Mouse (Mus musculus): ENCODE measurements around the gene Hhat. TPM values are rescaled to one million over a fixed set of nuclear protein-coding genes. Genes with fewer than 3 reads are reported as not detected.

The Hhat gene
- 2.3 and 2.8 TPM in 2 replicates for total RNA-seq (2012; rRNA removed)

- Histone ChIP-seq H3K4me1 (ENCODE audit: control insufficient read depth in 2 of 2, insufficient read depth in 2 of 2, low read length in 2 of 2, poor library complexity in 1 of 2) (no peaks in the 10 kb centered on the region), H3K36me3 (ENCODE audit: control insufficient read depth, insufficient read depth, low read length, poor library complexity, severe bottlenecking) (no peaks in the 10 kb centered on the region), H3K9me3 (ENCODE audit: control insufficient read depth, insufficient read depth, low read depth, low read length) (no peaks in the 10 kb centered on the region), H3K27ac (ENCODE audit: insufficient read depth, low read depth, low read length, poor library complexity, severe bottlenecking) (no peak within 1 kb of the TSS), H3K4me3 (ENCODE audit: insufficient read depth in 1 of 2, low read depth in 1 of 2, low read length in 2 of 2, poor library complexity in 1 of 2, severe bottlenecking in 1 of 2) (peak within 1 kb of the TSS; percentile 56 to 86), H3K9ac (ENCODE audit: insufficient read depth, low read depth, low read length, poor library complexity, severe bottlenecking) (peak within 1 kb of the TSS; percentile 79)
- in situ Hi-C loops (cut with MboI; ENCODE audit: low sequenced_read_pairs in 2 of 2, unreplicated experiment in 2 of 2): loop anchor here in 1 of 2 experiments (25.0 kb wide), 1 partner anchor 317 kb away; no protein-coding TSS in a partner anchor
- TF ChIP-seq ZC3H11A (IDR thresholded peaks at IDR 0.05; ENCODE audit: borderline replicate concordance, low read depth, low read length): no peak
- no peak for TF ChIP-seq HCFC1 (IDR thresholded peaks at IDR 0.05; ENCODE audit: borderline replicate concordance, insufficient read depth, low read length)
- TF ChIP-seq MAFK (IDR thresholded peaks at IDR 0.05; ENCODE audit: insufficient read depth, low read depth, low read length): no peak
- no peak for TF ChIP-seq ZNF384 (IDR thresholded peaks at IDR 0.05; ENCODE audit: low read depth, low read length)
- no peak for TF ChIP-seq CHD2 (IDR thresholded peaks at IDR 0.05; ENCODE audit: low read depth, low read length)
- no peak for DNase-seq (ENCODE audit: low read depth, low spot score)
Measured at GRCm38 (mm10) chr1:192770495-192771331, at the start of gene Hhat. TSS of gene Hhat (minus strand) at chr1:192771223.

DNA sequence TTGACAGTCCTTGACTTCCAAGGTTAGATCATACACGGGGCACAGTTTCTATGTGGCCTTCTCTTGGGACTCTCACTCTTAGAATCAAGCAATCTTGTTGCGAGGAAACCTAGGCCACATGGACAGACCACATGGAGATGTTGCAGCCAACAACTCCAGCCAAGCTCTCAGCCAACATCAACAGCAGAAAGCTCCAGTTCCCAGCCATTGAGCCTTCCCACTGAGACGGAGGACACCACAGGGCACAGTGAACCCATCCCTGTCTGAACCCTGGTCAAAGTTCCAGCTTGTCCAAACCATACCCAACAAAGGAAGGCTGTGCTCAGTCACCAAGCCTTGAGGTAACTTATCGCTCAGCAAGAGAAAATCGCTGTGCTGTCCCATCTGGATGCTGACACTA lies 47.3 kb upstream of the Hhat start:
- Histone ChIP-seq H3K27ac (ENCODE audit: insufficient read depth, low read depth, low read length, poor library complexity, severe bottlenecking) (no peak overlapping the region), H3K9ac (ENCODE audit: insufficient read depth, low read depth, low read length, poor library complexity, severe bottlenecking) (no peak overlapping the region), H3K4me3 (ENCODE audit: insufficient read depth in 1 of 2, low read depth in 1 of 2, low read length in 2 of 2, poor library complexity in 1 of 2, severe bottlenecking in 1 of 2) (no peak overlapping the region), H3K36me3 (ENCODE audit: control insufficient read depth, insufficient read depth, low read length, poor library complexity, severe bottlenecking) (no peaks in the 10 kb centered on the region), H3K9me3 (ENCODE audit: control insufficient read depth, insufficient read depth, low read depth, low read length) (no peaks in the 10 kb centered on the region), H3K4me1 (ENCODE audit: control insufficient read depth in 2 of 2, insufficient read depth in 2 of 2, low read length in 2 of 2, poor library complexity in 1 of 2) (peaks cover 8 to 9% of the 10 kb centered on the region in 2 experiments)
- TF ChIP-seq CHD2 (IDR thresholded peaks at IDR 0.05; ENCODE audit: low read depth, low read length): no peak
- TF ChIP-seq ZC3H11A (IDR thresholded peaks at IDR 0.05; ENCODE audit: borderline replicate concordance, low read depth, low read length): no peak
- TF ChIP-seq ZNF384 (IDR thresholded peaks at IDR 0.05; ENCODE audit: low read depth, low read length): no peak
- TF ChIP-seq MAFK (IDR thresholded peaks at IDR 0.05; ENCODE audit: insufficient read depth, low read depth, low read length): no peak
- no peak for TF ChIP-seq HCFC1 (IDR thresholded peaks at IDR 0.05; ENCODE audit: borderline replicate concordance, insufficient read depth, low read length)
- in situ Hi-C loops (cut with MboI; ENCODE audit: low sequenced_read_pairs in 2 of 2, unreplicated experiment in 2 of 2): no loop called here
- DNase-seq (ENCODE audit: low read depth, low spot score): no peak

DNA sequence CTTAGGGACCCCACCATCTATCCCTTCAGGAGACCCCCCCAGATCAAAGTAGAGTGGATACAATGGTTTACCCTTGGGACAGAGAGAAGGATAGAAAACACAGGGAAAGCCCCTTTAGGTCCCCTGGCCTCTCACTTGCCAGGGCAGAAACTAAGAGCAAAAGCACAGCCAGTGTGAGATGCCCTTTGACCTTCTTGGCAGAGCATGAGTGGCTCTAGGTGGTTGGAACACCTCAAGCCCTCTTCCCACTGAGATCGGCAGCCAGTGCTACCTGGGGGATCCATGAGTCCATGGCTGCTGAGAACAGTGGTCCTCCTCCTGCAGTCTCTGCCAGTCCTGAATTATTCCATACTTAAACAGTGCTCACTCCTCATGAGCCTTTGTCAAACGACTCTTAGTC lies 44.8 kb upstream of the Hhat start:
- Histone ChIP-seq H3K36me3 (ENCODE audit: control insufficient read depth, insufficient read depth, low read length, poor library complexity, severe bottlenecking) (no peaks in the 10 kb centered on the region), H3K9ac (ENCODE audit: insufficient read depth, low read depth, low read length, poor library complexity, severe bottlenecking) (no peak overlapping the region), H3K27ac (ENCODE audit: insufficient read depth, low read depth, low read length, poor library complexity, severe bottlenecking) (no peak overlapping the region), H3K9me3 (ENCODE audit: control insufficient read depth, insufficient read depth, low read depth, low read length) (no peaks in the 10 kb centered on the region), H3K4me1 (ENCODE audit: control insufficient read depth in 2 of 2, insufficient read depth in 2 of 2, low read length in 2 of 2, poor library complexity in 1 of 2) (0 out of 4 replicates have a peak, but pooled peaks cover 0 to 2% of the 10 kb centered on the region in 2 experiments), H3K4me3 (ENCODE audit: insufficient read depth in 1 of 2, low read depth in 1 of 2, low read length in 2 of 2, poor library complexity in 1 of 2, severe bottlenecking in 1 of 2) (no peak overlapping the region)
- TF ChIP-seq ZC3H11A (IDR thresholded peaks at IDR 0.05; ENCODE audit: borderline replicate concordance, low read depth, low read length) (no peak), HCFC1 (IDR thresholded peaks at IDR 0.05; ENCODE audit: borderline replicate concordance, insufficient read depth, low read length) (no peak), ZNF384 (IDR thresholded peaks at IDR 0.05; ENCODE audit: low read depth, low read length) (no peak), CHD2 (IDR thresholded peaks at IDR 0.05; ENCODE audit: low read depth, low read length) (no peak), MAFK (IDR thresholded peaks at IDR 0.05; ENCODE audit: insufficient read depth, low read depth, low read length) (no peak)
- in situ Hi-C loops (cut with MboI; ENCODE audit: low sequenced_read_pairs in 2 of 2, unreplicated experiment in 2 of 2): no loop called here
- DNase-seq (ENCODE audit: low read depth, low spot score): no peak

- in situ Hi-C loops (cut with MboI; ENCODE audit: low sequenced_read_pairs in 2 of 2, unreplicated experiment in 2 of 2): no loop called here
- TF ChIP-seq MAFK (IDR thresholded peaks at IDR 0.05; ENCODE audit: insufficient read depth, low read depth, low read length) (no peak), CHD2 (IDR thresholded peaks at IDR 0.05; ENCODE audit: low read depth, low read length) (no peak)
- no peak overlapping the region for H3K27ac ChIP-seq (ENCODE audit: insufficient read depth, low read depth, low read length, poor library complexity, severe bottlenecking)
- H3K4me1 ChIP-seq (ENCODE audit: control insufficient read depth in 2 of 2, insufficient read depth in 2 of 2, low read length in 2 of 2, poor library complexity in 1 of 2): 0 out of 4 replicates have a peak, but pooled peaks cover 0 to 2% of the 10 kb centered on the region in 2 experiments
- no peak overlapping the region for H3K4me3 ChIP-seq (ENCODE audit: insufficient read depth in 1 of 2, low read depth in 1 of 2, low read length in 2 of 2, poor library complexity in 1 of 2, severe bottlenecking in 1 of 2)
- no peak overlapping the region for H3K9ac ChIP-seq (ENCODE audit: insufficient read depth, low read depth, low read length, poor library complexity, severe bottlenecking)
- no peaks in the 10 kb centered on the region for H3K36me3 ChIP-seq (ENCODE audit: control insufficient read depth, insufficient read depth, low read length, poor library complexity, severe bottlenecking)
- no peak for DNase-seq (ENCODE audit: low read depth, low spot score)
- H3K9me3 ChIP-seq (ENCODE audit: control insufficient read depth, insufficient read depth, low read depth, low read length): no peaks in the 10 kb centered on the region
Measured at GRCm38 (mm10) chr1:192814700-192815099, 43.7 kb upstream of the Hhat start.
